Mouse (Mus musculus) lung, postnatal 0 days (tissue): ENCODE data around the gene Asrgl1. TPM values are rescaled to one million over a fixed set of nuclear protein-coding genes. Genes with fewer than 3 reads are reported as not detected.
A peak's percentile ranks its signal among the peaks of the same experiment; 100 is the strongest.

Experiments
- ATAC-seq: fragments of 200-750 bp; cut with Nextera tagmentation; 2 replicates; pipeline ENCODE4 v1.8.0; 2017; ENCODE audit warnings: moderate library complexity
- DNase-seq: peaks from one replicate; pipeline ENCODE4 v3.0.0-alpha.2; 2016; ENCODE audit warnings: low spot score
- H3K27ac ChIP-seq: fragments of 300-500 bp; sonication (generic); 2 replicates; pipeline ENCODE4 v1.5.1; 2014; ENCODE audit warnings: antibody characterized with exemption, mild to moderate bottlenecking, low read length, mixed read lengths
- H3K27me3 ChIP-seq: fragments of 300-500 bp; sonication (generic); replicated peaks from 2 replicates; pipeline ENCODE4 v1.6.1; 2014; ENCODE audit warnings: low read length, mixed read lengths; ENCODE audit not compliant: insufficient read depth
- H3K36me3 ChIP-seq: fragments of 300-500 bp; sonication (generic); 2 replicates; pipeline ENCODE4 v1.6.1; 2014; ENCODE audit warnings: low read length, mixed read lengths; ENCODE audit not compliant: insufficient read depth
- H3K4me1 ChIP-seq: fragments of 300-500 bp; sonication (generic); 2 replicates; pipeline ENCODE4 v1.6.1; 2014; ENCODE audit warnings: antibody characterized with exemption, low read depth, low read length, mixed read lengths; ENCODE audit not compliant: insufficient read depth
- H3K4me2 ChIP-seq: fragments of 300-500 bp; sonication (generic); replicated peaks from 2 replicates; pipeline ENCODE4 v1.6.1; 2014; ENCODE audit warnings: low read depth, mild to moderate bottlenecking, low read length, moderate library complexity, mixed read lengths
- H3K4me3 ChIP-seq: fragments of 300-500 bp; sonication (generic); 2 replicates; pipeline ENCODE4 v1.5.1; 2014; ENCODE audit warnings: low read depth, low read length
- H3K9ac ChIP-seq: fragments of 300-500 bp; sonication (generic); replicated peaks from 2 replicates; pipeline ENCODE4 v1.6.1; 2014; ENCODE audit warnings: low read depth, mild to moderate bottlenecking
- H3K9me3 ChIP-seq: fragments of 300-500 bp; sonication (generic); 2 replicates; pipeline ENCODE4 v1.6.1; 2016; ENCODE audit warnings: low read length, mixed read lengths
- CTCF ChIP-seq: IDR thresholded peaks from 2 replicates; pipeline ENCODE4 v1.5.1; 2016; ENCODE audit warnings: antibody characterized with exemption, mild to moderate bottlenecking
- EP300 ChIP-seq: IDR thresholded peaks from 2 replicates; pipeline ENCODE4 v1.6.1; 2016; ENCODE audit warnings: antibody characterized with exemption, mild to moderate bottlenecking, control low read depth
- WGBS: fragments of 180-500 bp; shearing (Covaris S2); extraction: QIAGEN DNeasy Blood & Tissue Kit; methylation state at CpG from one replicate; pipeline ENCODE4 v1.1.7; 2014; 5-methylcytosine and 5-hydroxymethylcytosine counted together
- polyA plus RNA-seq: library from polyadenylated mRNA; unstranded; fragments of >200 nt; fragmentation: Nextera tagmentation; extraction: Ambion mirVana; gene quantifications from 2 replicates; pipeline ENCODE4 v1.2.1, GENCODE M21; 2015

The Asrgl1 gene
- polyA plus RNA-seq, 1 experiment from 2014 or later, result 7.9 TPM

DNA sequence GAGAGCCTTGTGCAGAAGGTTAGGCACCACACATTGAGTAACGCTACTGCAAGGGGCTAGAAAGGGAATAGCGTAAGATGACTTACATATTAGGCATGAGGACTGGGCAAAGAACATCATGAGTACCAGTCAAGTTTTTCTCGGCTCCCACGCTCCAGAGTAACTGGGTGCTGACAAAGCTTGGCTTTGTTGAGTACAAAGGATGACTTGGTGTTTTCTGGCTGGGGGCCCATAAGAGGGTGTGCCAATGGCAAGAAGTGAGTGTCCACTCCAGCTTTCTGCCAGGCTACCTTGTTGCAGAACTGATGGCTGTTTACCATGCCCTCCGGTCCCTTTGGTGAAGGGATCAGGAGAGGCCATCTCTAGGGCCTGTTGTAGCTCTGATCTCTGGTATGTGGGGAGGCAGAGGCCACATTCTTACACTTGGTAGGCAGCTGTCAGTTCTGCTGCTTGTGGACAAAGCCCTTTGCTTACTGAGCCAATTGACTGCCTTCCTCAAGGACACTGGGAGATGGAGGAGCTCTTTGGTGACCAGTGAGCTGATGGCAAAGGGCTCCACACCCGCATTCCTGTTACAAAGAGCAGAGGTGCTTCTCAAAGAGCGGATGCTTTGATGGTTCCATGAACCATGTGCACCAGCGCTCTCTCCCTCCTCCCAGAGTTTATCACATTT is 74.1 kb downstream of the Asrgl1 start:
- DNase-seq, result peak; percentile 62

DNA sequence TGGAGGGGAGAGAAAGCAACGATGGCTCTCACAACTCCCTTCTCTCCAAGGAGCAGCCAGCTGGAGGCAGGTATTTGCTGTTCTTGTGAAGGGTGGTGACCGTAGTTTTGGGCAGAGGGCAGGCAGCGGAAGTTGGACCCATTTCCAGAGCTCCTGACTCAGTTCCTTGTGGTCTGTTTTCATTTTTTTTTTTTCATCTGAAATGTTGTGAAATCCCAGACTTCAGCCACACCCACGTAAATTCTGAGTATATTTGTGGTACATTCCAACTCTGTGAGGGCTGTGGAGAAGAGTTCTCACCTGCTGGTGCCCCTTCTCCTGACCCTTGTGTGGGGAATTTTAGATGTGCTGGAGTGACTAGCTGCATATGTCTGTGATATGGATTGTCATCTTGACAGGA is 75.3 kb downstream of the Asrgl1 start:
- H3K27ac ChIP-seq, result no peak overlapping the region
- WGBS, result 37% methylated on average over 4 of the region's 4 CpGs
- DNase-seq, result peak; percentile 66
- no peaks in the 10 kb centered on the region for H3K9me3 ChIP-seq
- no peaks in the 10 kb centered on the region for H3K36me3 ChIP-seq
- no peak overlapping the region for H3K4me2 ChIP-seq
- H3K27me3 ChIP-seq, result no peaks in the 10 kb centered on the region
- H3K4me1 ChIP-seq, result no peaks in the 10 kb centered on the region
- no peak overlapping the region for H3K9ac ChIP-seq
- TF ChIP-seq CTCF, result no peak
- peak; percentile 68 for TF ChIP-seq EP300
- peak; percentile 37; the same call in 1 of the 2 replicates for ATAC-seq
- no peak overlapping the region for H3K4me3 ChIP-seq

More for the DNA sequence above, 74.1 kb downstream of the Asrgl1 start:
- Histone ChIP-seq H3K4me2 (no peak overlapping the region), H3K36me3 (no peaks in the 10 kb centered on the region), H3K4me3 (no peak overlapping the region), H3K9me3 (no peaks in the 10 kb centered on the region), H3K9ac (no peak overlapping the region), H3K27me3 (no peaks in the 10 kb centered on the region), H3K4me1 (no peaks in the 10 kb centered on the region; the same call in 1 of the 2 replicates), H3K27ac (no peak overlapping the region; the same call in 1 of the 2 replicates)
- TF ChIP-seq CTCF, result no peak
- peak; percentile 68 for TF ChIP-seq EP300
- peak; percentile 52 for ATAC-seq
- 67% methylated on average over 8 of the region's 8 CpGs for WGBS

Other genes with a start within 250 kb of the Asrgl1 start
- 44.4 and 45.3 TPM in 2 replicates for gene 1810009A15Rik, start 246.8 kb downstream of the Asrgl1 start, polyA plus RNA-seq
- not detected in 2 replicates for gene Gm49416, start 246.7 kb downstream of the Asrgl1 start, polyA plus RNA-seq
- 16.6 and 16.7 TPM in 2 replicates for gene Ints5, start 242.6 kb downstream of the Asrgl1 start, polyA plus RNA-seq
- gene Ganab, start 237.6 kb downstream of the Asrgl1 start, polyA plus RNA-seq, result 41.4 and 45.7 TPM in 2 replicates
- 39.5 and 39.6 TPM in 2 replicates for gene B3gat3, start 215.3 kb downstream of the Asrgl1 start, polyA plus RNA-seq
- gene Rom1, start 206.3 kb downstream of the Asrgl1 start, polyA plus RNA-seq, result 4.9 and 5.7 TPM in 2 replicates
- gene Eml3, start 206.1 kb downstream of the Asrgl1 start, polyA plus RNA-seq, result 28.6 and 30.5 TPM in 2 replicates
- 81.8 and 84.7 TPM in 2 replicates for gene Mta2, start 193.8 kb downstream of the Asrgl1 start, polyA plus RNA-seq
- 12.8 and 13.6 TPM in 2 replicates for gene Tut1, start 181.8 kb downstream of the Asrgl1 start, polyA plus RNA-seq
- 153 and 159 TPM in 2 replicates for gene Eef1g, start 168.6 kb downstream of the Asrgl1 start, polyA plus RNA-seq
- 151 and 163 TPM in 2 replicates for gene Ahnak, start 146.4 kb downstream of the Asrgl1 start, polyA plus RNA-seq
- 26,192 and 26,425 TPM in 2 replicates for gene Scgb1a1, start 47.7 kb downstream of the Asrgl1 start, polyA plus RNA-seq